Mouse (Mus musculus): Measurements from ENCODE around the gene Ice2.

Ice2 gene

DNA sequence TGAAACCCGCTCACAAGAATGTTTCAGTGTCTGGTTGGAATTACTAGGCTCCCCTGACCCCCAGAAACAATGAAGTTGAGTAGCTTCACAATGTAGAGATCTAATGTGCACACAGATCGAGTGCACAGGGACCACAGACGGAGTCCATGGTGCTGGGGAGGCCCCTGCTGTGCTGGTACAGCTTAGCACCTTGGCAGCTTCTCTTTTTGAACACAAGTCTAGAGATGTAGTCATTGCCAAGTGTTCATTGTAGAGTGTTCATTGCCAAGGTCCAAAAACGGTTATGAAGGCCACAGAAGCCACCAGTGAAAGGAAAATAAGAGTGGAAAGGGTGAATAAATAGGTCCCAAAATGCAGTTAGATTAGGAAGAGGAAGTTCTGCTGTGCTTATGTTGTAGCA lies 7.1 kb upstream of the Ice2 start:
- in situ Hi-C loops (cut with MboI; ENCODE audit: low pct_unique_long_range_greater_than_20kb in 1 of 2, low sequenced_read_pairs in 2 of 2, unreplicated experiment in 1 of 2): no loop called here

DNA sequence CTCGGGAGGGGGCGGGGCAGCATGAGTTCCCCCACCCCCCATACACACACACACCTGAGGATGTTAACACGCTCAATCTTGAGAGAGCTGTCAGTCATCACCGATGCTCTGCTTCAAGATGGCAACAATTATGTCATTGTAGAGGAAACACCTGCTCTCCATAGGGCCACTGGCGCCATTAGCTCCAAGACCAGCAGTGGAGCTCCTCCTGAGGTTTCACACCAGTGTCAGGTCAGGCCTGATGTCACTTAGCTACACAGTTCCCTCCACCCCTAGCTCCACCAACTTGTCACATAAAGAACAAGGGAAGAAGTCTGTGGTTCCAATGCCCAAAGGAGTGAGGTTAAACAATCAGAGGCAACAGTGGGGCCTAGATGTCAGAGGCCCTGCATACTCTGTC lies 3.5 kb upstream of the Ice2 start:
- in situ Hi-C loops (cut with MboI; ENCODE audit: low pct_unique_long_range_greater_than_20kb in 1 of 2, low sequenced_read_pairs in 2 of 2, unreplicated experiment in 1 of 2): no loop called here

DNA sequence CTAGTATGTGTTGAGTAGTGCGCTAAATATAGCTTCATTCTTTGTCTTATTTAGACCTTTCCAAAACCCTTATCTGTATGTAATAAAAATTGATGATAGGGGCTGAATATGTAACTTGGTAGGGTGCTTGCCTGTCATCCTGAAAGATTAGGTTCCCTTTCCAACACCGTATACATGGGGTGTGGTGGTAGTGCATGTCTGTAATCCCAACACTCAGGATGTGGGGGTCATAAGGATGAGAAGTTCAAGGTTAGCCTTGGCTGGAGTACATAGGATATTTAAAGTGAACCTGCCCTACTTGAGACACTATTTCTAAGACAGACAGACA lies 310 bp upstream of the Ice2 start:
- in situ Hi-C loops (cut with MboI; ENCODE audit: low pct_unique_long_range_greater_than_20kb in 1 of 2, low sequenced_read_pairs in 2 of 2, unreplicated experiment in 1 of 2): no loop called here

DNA sequence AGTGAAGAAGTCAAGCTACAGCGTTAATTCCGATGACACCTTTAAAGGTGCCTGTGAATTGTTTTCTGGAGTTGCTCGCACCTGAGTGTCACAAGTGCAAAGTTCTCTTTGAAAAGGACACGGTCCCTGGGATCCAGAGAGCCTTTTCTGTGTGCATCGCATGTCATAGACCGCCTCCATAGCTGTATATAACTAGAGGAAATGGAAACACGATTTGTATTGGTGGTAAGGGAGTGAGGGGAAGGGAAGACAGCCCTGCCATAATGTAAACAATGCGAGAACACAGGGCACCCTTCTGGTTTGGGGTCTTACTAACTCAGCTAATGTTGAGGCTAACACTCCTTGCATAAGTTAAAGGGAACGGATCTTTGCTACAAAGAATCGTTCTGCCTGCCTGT lies 746 bp downstream of the Ice2 start:
- in situ Hi-C loops (cut with MboI; ENCODE audit: low pct_unique_long_range_greater_than_20kb in 1 of 2, low sequenced_read_pairs in 2 of 2, unreplicated experiment in 1 of 2): no loop called here

DNA sequence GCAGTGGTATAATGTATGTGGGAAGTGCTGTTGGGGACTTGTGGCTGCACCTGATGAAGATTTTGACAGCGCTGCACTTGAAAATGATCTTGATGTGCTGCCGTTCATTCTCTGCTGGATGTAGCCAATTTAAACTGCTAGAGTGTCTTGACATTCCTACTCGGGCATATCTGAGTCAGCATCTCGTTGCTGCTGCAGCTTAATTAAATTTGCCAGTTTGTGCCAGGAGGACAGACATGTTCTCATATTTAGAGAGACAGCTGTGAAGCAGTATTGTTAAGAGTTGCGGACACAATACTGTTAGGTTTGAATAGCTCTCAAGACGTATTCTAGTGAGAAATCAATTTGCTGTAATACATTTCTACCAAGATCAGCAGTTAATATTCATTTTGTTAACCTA lies 7.0 kb downstream of the Ice2 start:
- in situ Hi-C loops (cut with MboI; ENCODE audit: low pct_unique_long_range_greater_than_20kb in 1 of 2, low sequenced_read_pairs in 2 of 2, unreplicated experiment in 1 of 2): no loop called here

DNA sequence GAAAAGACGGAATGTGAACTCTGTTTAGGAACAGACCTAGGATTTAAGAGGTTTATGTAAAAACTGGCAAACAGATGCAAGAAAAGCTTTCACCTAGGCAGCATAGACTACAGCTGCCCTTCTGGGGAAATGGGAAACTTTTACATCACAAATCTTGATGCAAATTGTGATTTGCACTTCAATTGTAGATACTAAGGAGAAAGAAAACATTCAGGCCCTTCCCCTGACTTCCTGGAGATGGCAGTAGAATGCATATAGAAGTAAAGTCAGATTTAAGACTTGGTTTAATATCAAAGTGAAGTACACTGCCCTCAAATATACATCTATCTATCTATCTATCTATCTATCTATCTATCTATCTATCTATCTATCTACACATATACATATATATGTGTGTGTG lies 21.8 kb downstream of the Ice2 start:
- in situ Hi-C loops (cut with MboI; ENCODE audit: low pct_unique_long_range_greater_than_20kb in 1 of 2, low sequenced_read_pairs in 2 of 2, unreplicated experiment in 1 of 2): no loop called here

DNA sequence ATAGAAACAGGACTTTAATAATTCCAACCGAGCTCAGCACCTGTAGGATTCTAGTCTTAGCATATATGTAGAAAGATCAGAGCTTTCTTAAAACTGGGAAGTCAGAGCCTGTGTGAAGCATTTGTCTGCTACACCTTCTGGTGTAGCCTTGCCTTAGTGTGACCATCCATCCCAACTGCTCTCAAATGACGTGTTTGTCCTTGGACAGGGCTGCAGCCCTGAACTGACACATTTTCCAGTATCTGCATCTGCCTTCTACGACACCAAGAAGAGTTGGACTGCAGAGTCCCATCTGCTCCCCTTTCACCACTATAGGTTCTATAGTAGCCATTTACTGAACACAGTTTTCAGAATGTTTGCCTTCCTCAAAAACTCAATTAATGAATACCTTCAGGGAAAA lies 32.8 kb downstream of the Ice2 start:
- in situ Hi-C loops (cut with MboI; ENCODE audit: low pct_unique_long_range_greater_than_20kb in 1 of 2, low sequenced_read_pairs in 2 of 2, unreplicated experiment in 1 of 2): no loop called here

DNA sequence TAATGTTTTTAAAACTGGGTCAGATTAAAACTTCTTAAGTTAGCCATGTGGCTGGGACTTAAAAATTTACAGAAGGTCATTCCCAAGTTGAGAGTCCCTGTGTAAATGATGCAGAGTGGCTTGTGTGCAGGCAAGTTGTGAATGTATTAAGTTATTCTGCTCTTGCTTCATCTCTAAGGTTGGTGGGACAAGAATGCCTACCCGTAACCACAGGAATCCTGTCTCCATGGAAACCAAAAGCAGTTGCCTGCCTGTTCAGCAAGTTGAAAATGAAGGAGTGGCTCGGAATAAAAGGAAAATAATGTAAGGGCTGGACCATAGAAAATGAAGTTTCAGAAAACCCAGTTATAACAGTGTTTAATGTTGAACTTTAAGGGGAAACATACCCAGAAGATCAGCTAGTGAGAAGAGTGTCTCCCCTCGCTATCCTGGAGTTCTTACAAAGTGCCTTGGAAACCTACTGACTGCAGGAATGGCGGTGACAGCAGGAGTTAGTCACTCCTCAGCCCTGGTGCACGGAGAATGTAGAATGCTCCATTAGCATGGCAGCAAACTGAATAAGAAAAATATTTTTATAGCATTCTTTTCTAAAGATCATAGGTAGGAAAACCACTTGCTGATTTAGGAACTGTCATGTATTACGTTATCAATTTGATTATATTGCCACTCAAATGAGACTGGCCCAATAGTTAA lies 34.3 kb downstream of the Ice2 start:
- in situ Hi-C loops (cut with MboI; ENCODE audit: low pct_unique_long_range_greater_than_20kb in 1 of 2, low sequenced_read_pairs in 2 of 2, unreplicated experiment in 1 of 2): no loop called here

DNA sequence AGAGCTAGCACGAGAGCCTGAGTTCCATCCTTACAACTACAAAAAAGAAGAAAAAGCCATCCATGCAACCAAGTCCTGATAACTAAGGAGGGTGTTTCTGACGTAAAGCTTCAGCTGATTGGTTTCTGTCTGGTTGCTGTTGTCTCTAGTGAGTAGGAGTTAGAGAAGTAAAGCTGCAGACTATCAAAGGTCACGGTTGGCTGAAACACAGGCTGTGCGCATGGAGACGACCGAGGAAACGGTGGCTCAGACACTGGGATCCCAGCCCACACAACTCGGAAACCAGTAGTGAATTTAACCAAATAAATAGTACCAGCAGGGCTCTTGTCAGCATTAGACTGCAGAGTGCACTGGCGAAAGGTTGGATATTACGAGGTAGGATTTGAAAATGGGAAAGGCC lies 37.5 kb downstream of the Ice2 start:
- in situ Hi-C loops (cut with MboI; ENCODE audit: low pct_unique_long_range_greater_than_20kb in 1 of 2, low sequenced_read_pairs in 2 of 2, unreplicated experiment in 1 of 2): no loop called here

DNA sequence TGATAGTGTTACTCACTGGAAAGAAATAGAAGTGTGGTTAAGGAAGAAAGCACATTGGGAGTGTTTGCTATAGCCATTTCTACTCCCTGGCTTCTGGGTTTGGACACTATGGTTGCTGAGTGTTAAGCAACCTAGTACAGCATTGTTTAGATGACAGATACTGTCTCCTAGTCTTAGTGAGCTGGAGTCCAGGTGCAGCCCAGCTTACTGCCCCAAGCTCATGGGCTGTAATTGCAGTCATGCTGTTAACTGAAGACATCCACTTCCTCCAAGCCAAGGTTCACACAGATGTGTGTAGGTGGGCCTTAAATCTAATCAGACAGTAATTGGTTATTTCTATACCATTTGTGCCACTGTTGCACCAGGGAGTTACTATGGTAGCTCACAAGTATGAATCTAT lies 38.0 kb downstream of the Ice2 start:
- in situ Hi-C loops (cut with MboI; ENCODE audit: low pct_unique_long_range_greater_than_20kb in 1 of 2, low sequenced_read_pairs in 2 of 2, unreplicated experiment in 1 of 2): no loop called here

DNA sequence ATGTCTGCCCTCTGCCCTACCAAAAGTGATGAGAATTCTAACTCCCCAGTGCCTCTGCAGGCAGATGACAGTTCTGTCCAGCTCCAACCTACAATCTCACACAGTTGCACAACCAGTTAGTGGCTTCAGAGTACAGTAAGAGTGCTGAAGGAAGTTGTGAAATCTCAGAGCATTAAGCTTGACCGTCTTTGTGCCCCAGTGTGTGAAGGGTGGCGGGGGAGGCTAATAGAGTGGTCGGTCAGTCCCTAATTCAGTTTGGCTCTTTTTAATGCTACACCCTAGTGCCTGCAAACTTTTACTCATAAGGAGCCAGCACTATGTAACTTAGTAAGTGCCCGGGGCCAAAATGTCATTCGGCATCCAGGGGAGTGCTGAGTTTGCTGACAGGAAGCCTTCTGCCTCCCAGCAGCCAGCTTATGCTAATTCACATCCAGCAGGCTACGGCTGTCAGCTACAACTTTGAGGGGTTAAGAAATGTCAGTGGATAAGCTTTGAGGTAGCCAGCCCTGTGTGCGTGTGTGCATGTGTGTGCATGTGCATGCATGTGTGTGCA lies 42.2 kb downstream of the Ice2 start:
- in situ Hi-C loops (cut with MboI; ENCODE audit: low pct_unique_long_range_greater_than_20kb in 1 of 2, low sequenced_read_pairs in 2 of 2, unreplicated experiment in 1 of 2): no loop called here

DNA sequence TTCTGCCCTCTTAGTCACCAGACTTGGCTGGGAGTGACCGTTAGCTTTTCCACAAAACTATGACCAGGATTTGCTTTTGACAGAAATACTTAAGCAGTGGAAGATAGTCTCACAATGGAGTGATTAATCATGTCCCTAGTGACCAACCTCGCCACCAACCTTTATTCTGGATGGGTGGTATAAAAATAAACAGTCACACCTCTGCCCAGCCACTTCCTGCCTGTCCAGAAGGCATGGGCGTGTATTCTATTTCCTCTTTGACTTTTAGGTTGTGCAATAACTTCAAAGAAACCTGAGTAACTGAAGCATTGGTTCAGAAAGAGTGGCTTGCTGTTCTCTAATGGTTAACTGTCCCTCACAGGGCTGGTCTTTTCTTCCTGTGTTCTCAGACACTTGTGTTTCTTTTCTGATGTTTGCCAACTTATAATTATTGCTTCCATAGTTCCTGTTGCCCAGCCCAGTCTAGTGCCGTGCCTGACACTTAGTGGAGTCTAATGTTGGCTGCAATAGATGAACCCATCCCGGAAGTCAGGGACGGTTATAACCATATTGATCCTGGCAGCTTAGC lies 44.8 kb downstream of the Ice2 start:
- in situ Hi-C loops (cut with MboI; ENCODE audit: low pct_unique_long_range_greater_than_20kb in 1 of 2, low sequenced_read_pairs in 2 of 2, unreplicated experiment in 1 of 2): no loop called here

DNA sequence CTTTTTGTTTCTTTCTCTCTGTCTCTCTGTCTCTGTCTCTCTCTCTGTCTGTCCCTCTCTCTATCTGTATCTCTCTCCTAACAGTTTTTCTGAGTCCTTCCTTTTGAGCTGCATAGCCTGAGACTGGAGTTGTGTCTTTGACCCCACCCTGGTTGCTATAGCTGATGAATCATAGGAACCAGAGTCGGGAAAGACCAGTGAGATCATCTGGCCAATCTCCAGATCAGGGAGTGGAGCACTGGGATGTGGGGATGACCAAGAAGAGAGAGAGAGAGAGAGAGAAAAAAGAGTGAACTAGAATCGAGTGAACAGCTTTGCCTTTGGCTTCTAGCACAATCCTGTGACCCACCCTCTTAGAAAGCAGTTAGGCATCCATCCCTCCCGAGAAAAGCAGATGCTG lies 45.5 kb downstream of the Ice2 start:
- in situ Hi-C loops (cut with MboI; ENCODE audit: low pct_unique_long_range_greater_than_20kb in 1 of 2, low sequenced_read_pairs in 2 of 2, unreplicated experiment in 1 of 2): no loop called here

DNA sequence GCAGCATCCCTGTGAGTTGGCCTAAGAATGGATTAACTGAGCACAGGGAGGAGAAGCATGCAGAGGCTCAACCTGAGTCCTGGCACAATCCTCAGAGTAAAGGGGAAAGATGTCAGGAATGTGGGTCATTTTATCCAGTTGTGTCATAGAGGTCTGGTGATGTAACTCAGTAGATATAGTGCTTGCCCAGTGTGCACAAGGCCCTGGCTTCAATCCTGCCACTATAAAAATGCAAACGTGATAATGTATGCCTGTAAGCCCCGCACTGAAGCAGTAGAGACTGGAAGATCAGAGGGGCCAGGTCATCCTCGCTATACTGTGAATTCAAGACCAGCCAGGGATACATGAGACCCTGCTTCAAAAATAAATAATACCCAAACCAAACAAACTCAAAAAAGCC lies 51.1 kb downstream of the Ice2 start:
- in situ Hi-C loops (cut with MboI; ENCODE audit: low pct_unique_long_range_greater_than_20kb in 1 of 2, low sequenced_read_pairs in 2 of 2, unreplicated experiment in 1 of 2): no loop called here

DNA sequence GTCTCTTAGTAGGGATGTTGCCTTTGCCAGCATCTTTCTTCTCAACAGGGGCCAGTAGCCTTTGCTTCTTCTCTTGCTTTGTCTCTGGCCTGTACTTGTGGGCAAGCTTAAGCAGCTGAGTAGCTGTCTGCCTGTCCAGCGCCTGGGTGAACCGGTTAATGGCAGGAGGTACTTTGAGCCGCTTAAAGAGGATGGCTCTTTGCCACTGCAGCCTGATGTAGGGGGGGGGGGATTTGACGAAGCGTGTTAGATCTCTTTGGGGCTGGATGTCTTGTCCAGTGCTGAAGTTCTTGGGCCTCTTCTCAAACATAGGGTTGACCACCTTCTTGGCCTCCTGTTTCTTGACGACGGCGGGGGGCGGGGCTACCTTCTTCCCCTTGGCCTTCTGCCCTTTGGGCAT lies 52.9 kb downstream of the Ice2 start:
- in situ Hi-C loops (cut with MboI; ENCODE audit: low pct_unique_long_range_greater_than_20kb in 1 of 2, low sequenced_read_pairs in 2 of 2, unreplicated experiment in 1 of 2): no loop called here

DNA sequence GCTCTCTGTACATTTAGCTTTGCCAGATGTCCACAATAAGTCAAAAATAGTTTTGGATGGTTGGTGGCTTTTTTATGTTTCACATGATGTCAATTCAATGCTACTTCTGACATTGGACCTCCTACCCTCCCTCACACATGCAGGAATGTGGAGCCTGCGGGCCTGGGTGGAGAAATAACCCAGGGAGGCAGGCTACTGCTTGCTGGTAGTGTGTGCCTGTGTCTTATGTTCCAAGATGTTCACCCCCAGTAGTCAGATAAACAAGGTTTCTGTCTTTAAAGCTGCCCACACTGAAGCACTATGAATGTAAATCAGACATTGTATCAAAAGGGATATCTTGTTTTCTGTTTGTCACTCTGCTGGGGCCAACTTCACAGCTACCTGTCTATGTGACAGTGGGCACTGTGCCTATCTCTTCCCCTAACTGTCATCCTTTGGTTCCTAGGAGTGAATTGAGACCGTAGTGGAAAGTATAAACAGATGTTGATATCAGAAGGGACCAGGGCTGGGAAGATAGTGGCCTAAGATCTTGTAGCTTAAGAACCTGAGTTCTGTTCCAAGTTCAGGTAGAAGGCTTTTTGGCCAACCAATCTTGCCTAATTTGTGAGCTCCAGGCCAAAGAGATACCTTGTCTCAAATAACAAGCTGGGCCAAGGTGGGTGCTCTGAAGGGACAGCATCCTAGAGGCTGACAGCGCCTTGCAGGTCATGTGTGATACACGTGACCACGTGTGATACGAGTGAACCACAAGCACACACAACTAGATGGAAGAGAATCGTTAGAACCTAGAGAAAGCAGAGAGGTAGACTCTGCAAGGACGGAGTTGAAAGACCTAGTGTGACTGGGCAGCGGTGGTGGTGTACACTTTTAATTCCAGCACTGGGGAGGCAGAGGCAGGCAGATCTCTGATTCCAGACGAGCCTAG lies 54.4 kb downstream of the Ice2 start:
- in situ Hi-C loops (cut with MboI; ENCODE audit: low pct_unique_long_range_greater_than_20kb in 1 of 2, low sequenced_read_pairs in 2 of 2, unreplicated experiment in 1 of 2): no loop called here

DNA sequence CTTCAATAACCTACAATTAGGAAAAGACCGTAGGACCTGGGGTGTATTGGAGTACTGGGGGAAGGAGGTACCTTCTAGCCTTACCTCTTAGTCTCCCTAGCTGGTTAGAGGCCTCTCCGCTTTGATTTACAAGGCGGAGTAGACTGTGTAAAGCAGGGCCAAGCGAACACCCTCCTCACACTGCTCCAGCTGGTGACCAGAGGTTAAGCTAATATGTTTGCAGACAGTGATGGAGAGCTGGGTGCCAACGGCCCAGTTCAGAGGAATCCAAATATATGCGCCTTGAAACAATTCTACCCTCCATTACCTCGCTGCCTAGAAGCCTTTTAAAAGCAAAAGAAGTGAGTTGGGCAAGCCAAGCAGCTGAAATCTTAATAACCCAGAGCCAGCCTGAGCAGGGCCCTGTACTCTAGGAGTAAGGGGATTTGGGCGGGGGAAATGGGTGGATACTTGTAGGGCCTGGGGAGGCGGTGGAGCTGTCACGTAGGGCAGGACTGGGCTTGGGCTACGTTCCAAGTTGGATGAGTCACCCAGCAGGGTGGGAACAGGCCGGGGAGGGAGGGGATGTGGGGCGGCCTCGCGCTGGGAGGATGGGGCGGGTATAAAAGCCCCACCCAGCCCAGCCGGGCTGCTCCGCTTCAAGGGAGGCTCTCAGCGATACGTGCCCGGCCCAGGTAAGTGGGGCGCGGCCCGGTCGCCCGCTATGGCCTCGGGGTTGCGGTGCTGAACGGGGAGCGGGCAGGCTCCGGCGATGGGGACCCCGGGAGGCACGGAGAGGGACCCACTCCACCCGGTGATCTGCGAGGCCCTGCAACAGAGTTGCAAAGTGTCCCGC lies 55.6 kb downstream of the Ice2 start, which contains the start of gene Anxa2:
TSS of gene Anxa2 (plus strand) at position 555 of the 835 bp plus-strand sequence.
- in situ Hi-C loops (cut with MboI; ENCODE audit: low pct_unique_long_range_greater_than_20kb in 1 of 2, low sequenced_read_pairs in 2 of 2, unreplicated experiment in 1 of 2): no loop called here

DNA sequence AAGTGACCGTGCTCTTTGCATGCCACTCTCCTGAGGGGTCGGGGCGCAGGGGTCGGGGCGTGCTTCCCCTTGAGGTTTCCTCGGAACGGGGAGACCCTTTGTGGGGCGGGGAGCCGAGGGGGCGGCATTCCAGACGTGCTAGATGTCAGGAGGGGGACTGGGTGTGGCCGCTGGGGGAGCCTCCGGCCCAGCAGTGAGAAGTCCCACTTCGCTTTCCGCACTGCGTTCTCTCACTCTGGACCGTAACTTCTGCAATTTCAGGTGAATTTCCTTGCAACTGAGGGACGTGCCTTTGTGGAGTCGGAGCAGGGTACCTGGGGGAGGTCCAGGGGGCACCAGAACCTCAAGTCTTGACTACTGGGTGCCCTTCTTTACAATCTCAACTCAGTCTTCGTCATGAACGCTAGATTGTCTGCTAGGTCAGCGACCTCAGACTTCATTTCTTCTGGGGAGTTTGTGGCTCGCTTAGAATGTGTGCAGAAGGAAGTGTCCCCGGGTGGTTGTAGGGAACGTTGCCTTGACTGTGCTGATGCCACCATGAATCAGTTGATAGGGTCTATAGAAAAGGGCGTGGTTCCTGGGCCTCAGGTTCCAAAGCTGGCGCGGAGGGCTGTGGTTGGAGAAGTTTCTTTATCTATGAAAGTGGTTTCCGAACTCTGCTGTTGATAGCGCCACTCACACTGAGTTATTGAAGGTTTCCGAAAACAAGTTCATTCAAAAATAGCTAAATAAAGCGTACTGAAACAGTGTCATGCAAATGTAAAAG lies 56.4 kb downstream of the Ice2 start:
- in situ Hi-C loops (cut with MboI; ENCODE audit: low pct_unique_long_range_greater_than_20kb in 1 of 2, low sequenced_read_pairs in 2 of 2, unreplicated experiment in 1 of 2): no loop called here
